Mouse (Mus musculus): ENCODE measurements around the gene Prrt3. TPM values are rescaled to one million over a fixed set of nuclear protein-coding genes. Genes with fewer than 3 reads are reported as not detected.
A peak's percentile ranks its signal among the peaks of the same experiment; 100 is the strongest.

Prrt3 gene
- polyA plus RNA-seq, 1 experiment from 2014 or later, result 3.5 TPM

DNA sequence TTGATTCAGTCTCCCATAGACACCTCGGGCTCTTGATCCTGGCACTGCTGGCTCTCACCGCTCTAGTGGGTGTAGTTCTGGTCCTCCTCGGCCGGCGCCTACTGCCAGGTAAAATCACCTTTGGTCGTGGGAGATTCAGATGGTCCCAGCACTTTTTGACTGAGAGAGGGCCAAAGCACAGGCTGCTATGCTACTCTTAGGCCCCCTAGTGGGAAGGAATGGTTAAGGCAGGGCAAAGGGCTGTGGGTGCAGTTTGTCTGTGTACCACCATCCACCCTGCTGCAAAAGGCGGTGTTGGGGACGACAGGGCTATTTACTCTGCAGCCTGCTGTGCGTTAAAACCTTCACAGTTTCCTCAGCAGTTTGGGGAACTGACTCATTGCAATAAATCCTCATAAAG lies 32.7 kb downstream of the Prrt3 start:
- Histone ChIP-seq H3K4me3 (peak overlapping the region; percentile 36), H3K27ac (no peak overlapping the region), H3K4me1 (peaks cover 14% of the 10 kb centered on the region), H3K27me3 (peaks cover 32% of the 10 kb centered on the region), H3K36me3 (no peaks in the 10 kb centered on the region), H3K9me3 (no peaks in the 10 kb centered on the region), H3K4me2 (replicated peaks) (peak overlapping the region; percentile 71), H3K9ac (peak overlapping the region; percentile 27; the same call in 1 of the 2 replicates)
- 6% methylated on average over 9 of the region's 9 CpGs for WGBS
- no peak for ATAC-seq (ENCODE audit: insufficient number of reproducible peaks, insufficient read depth, low FRiP score, low TSS enrichment)

DNA sequence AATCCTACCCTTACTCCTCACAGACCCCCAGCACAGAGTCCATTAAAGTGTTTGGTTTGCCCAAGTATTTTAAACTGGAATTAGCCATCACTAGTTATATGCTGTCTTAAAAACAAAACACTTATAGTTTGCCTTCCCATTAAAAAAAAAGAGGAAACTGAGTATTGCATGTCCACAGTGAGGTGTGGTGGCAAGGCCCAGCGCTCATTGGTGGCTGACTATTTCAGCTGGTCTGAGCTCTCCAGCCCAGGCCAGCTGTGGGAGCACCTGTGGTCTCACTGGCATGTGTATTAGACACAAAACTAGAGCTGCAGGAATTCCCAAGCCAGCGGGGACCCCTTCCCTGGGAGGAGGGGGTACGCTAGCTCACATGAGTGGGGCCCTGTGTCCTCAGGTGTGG lies 33.2 kb downstream of the Prrt3 start:
- no peaks in the 10 kb centered on the region for H3K9me3 ChIP-seq
- peaks cover 14% of the 10 kb centered on the region for H3K4me1 ChIP-seq
- H3K27ac ChIP-seq, result no peak overlapping the region
- WGBS, result 62% methylated on average over 3 of the region's 3 CpGs
- ATAC-seq (ENCODE audit: insufficient number of reproducible peaks, insufficient read depth, low FRiP score, low TSS enrichment), result no peak
- peaks cover 32% of the 10 kb centered on the region for H3K27me3 ChIP-seq
- no peaks in the 10 kb centered on the region for H3K36me3 ChIP-seq
- peak overlapping the region; percentile 4; the same call in 1 of the 2 replicates for H3K9ac ChIP-seq
- H3K4me2 ChIP-seq (replicated peaks), result 0 out of 2 replicates have a peak overlapping the region, but pooled peaks have one; percentile 71
- no peak overlapping the region for H3K4me3 ChIP-seq

DNA sequence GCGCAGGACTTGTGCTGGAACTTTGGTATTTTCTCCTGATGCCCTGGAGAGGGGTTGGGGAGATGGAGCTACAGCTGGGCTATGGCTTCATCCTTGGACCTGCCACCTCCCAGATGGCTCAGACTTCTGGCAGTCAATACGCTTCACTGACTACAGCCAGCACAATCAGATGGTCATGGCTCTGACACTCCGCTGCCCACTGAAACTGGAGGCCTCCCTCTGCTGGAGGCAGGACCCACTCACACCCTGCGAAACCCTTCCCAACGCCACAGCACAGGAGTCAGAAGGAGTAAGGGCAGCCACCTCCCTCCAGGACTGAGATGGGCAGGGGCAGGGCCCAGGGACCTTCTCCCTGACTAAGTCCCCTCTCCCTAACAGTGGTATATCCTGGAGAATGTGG lies 36.1 kb downstream of the Prrt3 start:
- no peak for ATAC-seq (ENCODE audit: insufficient number of reproducible peaks, insufficient read depth, low FRiP score, low TSS enrichment)
- Histone ChIP-seq H3K4me3 (no peak overlapping the region), H3K36me3 (no peaks in the 10 kb centered on the region), H3K27ac (no peak overlapping the region), H3K4me1 (peaks cover 10% of the 10 kb centered on the region), H3K4me2 (replicated peaks) (no peak overlapping the region), H3K27me3 (peaks cover 18% of the 10 kb centered on the region), H3K9me3 (no peaks in the 10 kb centered on the region), H3K9ac (no peak overlapping the region)
- 53% methylated on average over 5 of the region's 5 CpGs for WGBS

DNA sequence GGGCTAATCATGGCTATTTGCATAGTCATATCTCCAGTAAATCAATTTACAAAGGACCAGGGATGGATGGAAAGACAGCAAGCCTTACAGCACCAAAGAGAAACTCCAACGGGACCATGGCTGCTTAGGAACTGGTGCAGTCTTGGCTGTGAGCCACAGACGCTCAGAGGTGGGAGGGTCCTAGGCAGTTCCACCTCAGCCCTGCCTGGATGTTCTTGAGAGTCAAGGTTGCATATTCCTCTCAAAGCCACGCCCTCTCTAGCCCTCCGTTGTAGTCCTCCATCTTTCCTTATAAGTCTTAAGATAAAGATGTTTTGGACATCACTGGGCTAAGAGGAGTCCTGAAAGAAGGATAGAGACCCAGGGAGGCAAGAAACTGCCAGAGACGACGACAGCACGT lies 37.7 kb downstream of the Prrt3 start:
- H3K4me2 ChIP-seq (replicated peaks), result no peak overlapping the region
- H3K4me1 ChIP-seq, result peaks cover under 1% of the 10 kb centered on the region; the same call in 1 of the 2 replicates
- WGBS, result 67% methylated on average over 7 of the region's 7 CpGs
- no peaks in the 10 kb centered on the region for H3K36me3 ChIP-seq
- H3K9ac ChIP-seq, result no peak overlapping the region
- no peak for ATAC-seq (ENCODE audit: insufficient number of reproducible peaks, insufficient read depth, low FRiP score, low TSS enrichment)
- no peak overlapping the region for H3K4me3 ChIP-seq
- no peak overlapping the region for H3K27ac ChIP-seq
- peaks cover 3% of the 10 kb centered on the region; the same call in 1 of the 2 replicates for H3K27me3 ChIP-seq
- H3K9me3 ChIP-seq, result no peaks in the 10 kb centered on the region

DNA sequence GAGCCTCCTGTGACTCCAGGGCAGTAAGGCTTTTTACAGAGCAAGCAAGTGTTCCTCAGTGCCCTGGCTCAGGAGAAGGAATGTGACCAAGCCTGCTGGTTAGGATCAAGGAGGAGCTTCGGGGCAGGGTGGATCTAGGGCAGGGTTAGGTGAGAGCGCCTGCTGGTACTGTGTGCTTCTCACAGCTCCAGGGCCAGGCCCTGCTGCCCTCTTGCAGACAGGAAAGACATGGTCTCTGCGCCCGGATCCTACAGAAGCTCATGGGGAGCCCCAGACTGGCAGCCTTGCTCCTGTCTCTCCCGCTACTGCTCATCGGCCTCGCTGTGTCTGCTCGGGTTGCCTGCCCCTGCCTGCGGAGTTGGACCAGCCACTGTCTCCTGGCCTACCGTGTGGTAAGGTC lies 43.1 kb downstream of the Prrt3 start:
- no peak overlapping the region for H3K27ac ChIP-seq
- no peaks in the 10 kb centered on the region for H3K27me3 ChIP-seq
- ATAC-seq (ENCODE audit: insufficient number of reproducible peaks, insufficient read depth, low FRiP score, low TSS enrichment), result 0 out of 2 replicates have a peak, but pooled peaks have one; percentile 64
- no peaks in the 10 kb centered on the region for H3K9me3 ChIP-seq
- no peak overlapping the region for H3K4me2 ChIP-seq (replicated peaks)
- 65% methylated on average over 10 of the region's 10 CpGs for WGBS
- H3K4me1 ChIP-seq, result no peaks in the 10 kb centered on the region
- H3K36me3 ChIP-seq, result no peaks in the 10 kb centered on the region
- H3K4me3 ChIP-seq, result peak overlapping the region; percentile 6; the same call in 1 of the 2 replicates
- no peak overlapping the region for H3K9ac ChIP-seq

DNA sequence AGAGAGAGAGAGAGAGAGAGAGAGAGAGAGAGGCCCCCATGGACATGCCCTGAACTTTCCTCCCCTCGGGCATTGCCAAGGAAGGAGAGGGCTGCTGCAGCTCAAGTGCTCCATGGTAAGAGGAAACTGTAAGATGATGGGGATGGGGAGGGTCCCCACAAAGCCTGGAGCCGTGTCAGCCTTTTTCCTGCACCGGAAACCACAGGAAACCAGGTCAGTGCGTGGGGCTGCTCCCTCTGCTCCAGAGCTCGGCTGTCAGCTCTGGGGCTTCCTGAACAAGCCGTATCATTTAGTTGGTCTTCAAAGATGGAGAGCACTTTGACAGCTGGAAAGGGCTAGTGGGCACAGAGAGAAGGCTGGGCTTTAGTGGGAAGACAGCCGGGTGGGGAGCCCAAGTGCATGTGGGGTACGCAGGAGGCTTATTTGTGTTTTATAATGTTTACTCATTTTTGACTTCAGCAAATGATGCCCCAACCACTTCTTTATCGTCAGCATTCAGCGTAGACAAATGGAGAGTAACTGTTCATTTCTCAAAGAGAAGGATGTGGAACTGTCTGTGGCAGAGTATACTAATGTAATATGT lies 43.7 kb downstream of the Prrt3 start, which contains the start of gene Il17re:
Il17re (plus strand) TSS at position 533 of the 583 bp plus-strand sequence.
- 51% methylated on average over 10 of the region's 10 CpGs for WGBS
- H3K4me1 ChIP-seq, result no peaks in the 10 kb centered on the region
- no peaks in the 10 kb centered on the region for H3K9me3 ChIP-seq
- no peak within 1 kb of the TSS for H3K9ac ChIP-seq
- no peak for ATAC-seq (ENCODE audit: insufficient number of reproducible peaks, insufficient read depth, low FRiP score, low TSS enrichment)
- H3K4me2 ChIP-seq (replicated peaks), result no peak within 1 kb of the TSS
- H3K4me3 ChIP-seq, result peak within 1 kb of the TSS; percentile 6; the same call in 1 of the 2 replicates
- H3K36me3 ChIP-seq, result no peaks in the 10 kb centered on the region
- H3K27ac ChIP-seq, result no peak within 1 kb of the TSS
- no peaks in the 10 kb centered on the region for H3K27me3 ChIP-seq

DNA sequence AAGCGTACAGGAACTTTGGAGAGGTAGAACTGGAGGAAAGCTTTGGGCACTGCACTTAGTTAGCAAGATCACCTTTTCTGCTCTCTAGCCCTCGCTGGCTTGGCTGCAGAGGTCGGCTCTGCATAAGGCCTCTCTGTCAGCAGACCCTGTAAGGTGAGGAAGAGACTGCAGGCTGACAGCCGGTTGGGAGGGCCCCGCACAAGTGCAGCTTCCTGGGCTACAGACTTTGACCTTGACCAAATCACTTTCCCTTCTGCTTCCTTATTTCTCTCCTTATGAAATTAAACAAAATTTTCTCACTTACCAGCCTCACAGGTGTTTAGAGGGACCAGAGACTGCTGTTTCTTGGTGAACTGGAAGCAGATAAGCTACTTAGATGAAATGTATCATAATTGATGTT lies 46.7 kb downstream of the Prrt3 start:
- H3K4me2 ChIP-seq (replicated peaks), result no peak overlapping the region
- no peak overlapping the region for H3K27ac ChIP-seq
- 75% methylated on average over 5 of the region's 5 CpGs for WGBS
- H3K36me3 ChIP-seq, result no peaks in the 10 kb centered on the region
- ATAC-seq (ENCODE audit: insufficient number of reproducible peaks, insufficient read depth, low FRiP score, low TSS enrichment), result no peak
- H3K27me3 ChIP-seq, result no peaks in the 10 kb centered on the region
- H3K4me3 ChIP-seq, result no peak overlapping the region
- H3K9me3 ChIP-seq, result no peaks in the 10 kb centered on the region
- no peaks in the 10 kb centered on the region for H3K4me1 ChIP-seq
- H3K9ac ChIP-seq, result no peak overlapping the region

DNA sequence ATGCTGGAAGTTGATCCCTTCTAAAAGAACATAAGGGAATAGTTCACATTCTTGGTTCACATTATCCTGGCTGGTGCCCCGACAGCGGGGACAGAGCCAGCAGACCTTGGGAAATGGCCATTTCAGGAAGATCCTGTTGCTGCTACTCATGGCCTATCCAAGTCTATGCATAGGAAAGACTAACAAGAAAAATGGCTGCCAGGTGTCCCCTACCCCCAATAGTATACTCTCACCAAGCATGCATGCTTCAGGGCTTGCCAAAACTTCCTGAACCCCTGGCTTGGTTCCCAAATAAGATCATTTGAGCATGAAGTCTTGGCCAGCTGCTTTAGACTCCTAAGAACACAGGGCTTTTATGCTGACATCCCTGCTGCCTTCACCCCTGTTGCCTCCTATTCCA lies 49.9 kb downstream of the Prrt3 start:
- Histone ChIP-seq H3K4me3 (no peak overlapping the region), H3K9ac (no peak overlapping the region), H3K4me1 (no peaks in the 10 kb centered on the region), H3K27me3 (no peaks in the 10 kb centered on the region), H3K9me3 (no peaks in the 10 kb centered on the region), H3K36me3 (peaks cover 24% of the 10 kb centered on the region), H3K27ac (no peak overlapping the region), H3K4me2 (replicated peaks) (no peak overlapping the region)
- 76% methylated on average over 2 of the region's 2 CpGs for WGBS
- ATAC-seq (ENCODE audit: insufficient number of reproducible peaks, insufficient read depth, low FRiP score, low TSS enrichment), result no peak

DNA sequence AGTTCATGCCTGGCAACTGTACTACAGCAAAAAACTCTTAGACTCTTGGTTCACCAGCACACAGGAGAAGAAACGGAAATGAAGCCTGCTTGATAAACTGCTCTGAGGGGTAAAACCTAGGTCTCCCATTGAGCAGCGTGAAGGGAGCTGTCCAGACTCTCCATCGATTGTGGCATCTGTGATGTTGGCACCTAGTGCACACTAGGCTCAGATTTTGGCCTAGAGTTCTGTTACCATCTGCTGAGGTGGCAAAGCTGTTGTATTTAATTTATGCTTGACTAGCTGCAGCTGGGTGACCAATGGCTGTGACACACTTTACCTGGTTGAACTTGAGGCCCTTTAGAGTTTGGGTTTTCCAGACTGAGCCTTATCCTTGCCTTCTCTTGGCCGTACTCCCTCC lies 54.1 kb downstream of the Prrt3 start:
- H3K27ac ChIP-seq, result no peak overlapping the region
- no peak overlapping the region for H3K4me2 ChIP-seq (replicated peaks)
- peaks cover 6% of the 10 kb centered on the region; the same call in 1 of the 2 replicates for H3K4me1 ChIP-seq
- no peaks in the 10 kb centered on the region for H3K9me3 ChIP-seq
- no peaks in the 10 kb centered on the region for H3K27me3 ChIP-seq
- no peak overlapping the region for H3K9ac ChIP-seq
- peaks cover 31% of the 10 kb centered on the region for H3K36me3 ChIP-seq
- ATAC-seq (ENCODE audit: insufficient number of reproducible peaks, insufficient read depth, low FRiP score, low TSS enrichment), result no peak
- no peak overlapping the region for H3K4me3 ChIP-seq
- WGBS, result 92% methylated on average over 4 of the region's 4 CpGs

DNA sequence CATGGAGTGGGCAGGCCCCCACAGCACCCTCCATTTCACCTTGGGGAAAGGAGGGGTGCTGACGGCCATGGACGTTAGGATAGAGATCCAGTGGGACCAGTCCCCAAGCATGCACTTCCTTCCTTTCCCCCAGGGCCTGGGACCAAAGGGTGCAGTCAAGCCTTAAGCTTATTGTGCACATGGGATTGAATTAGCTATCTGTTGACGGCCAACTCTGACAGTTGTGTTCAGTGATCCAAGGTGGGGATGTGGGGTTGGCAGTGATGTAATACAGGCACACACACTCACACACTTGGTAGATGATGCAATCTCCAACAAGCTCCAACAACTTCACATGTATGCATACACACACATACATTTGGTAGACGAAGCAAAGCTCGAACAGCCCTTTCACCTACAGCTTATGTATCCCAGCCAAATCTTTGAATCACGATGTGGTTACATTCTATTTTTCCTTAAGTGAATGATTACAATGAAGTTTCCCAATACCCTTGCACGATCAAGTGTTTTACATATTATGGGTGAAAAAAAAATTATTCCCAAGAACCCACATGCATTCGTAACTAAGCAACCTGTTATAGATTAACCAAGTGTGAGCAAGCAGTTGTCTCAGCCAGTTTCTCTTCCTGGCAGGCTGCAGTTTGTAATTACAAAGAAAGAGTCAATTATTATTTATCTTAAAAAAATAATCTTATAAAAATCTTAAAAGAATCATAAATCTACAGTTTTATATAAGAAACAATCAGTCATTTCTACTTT lies 57.3 kb downstream of the Prrt3 start:
- Histone ChIP-seq H3K9me3 (no peaks in the 10 kb centered on the region), H3K9ac (no peak overlapping the region), H3K4me2 (replicated peaks) (no peak overlapping the region), H3K4me3 (no peak overlapping the region), H3K27me3 (no peaks in the 10 kb centered on the region), H3K36me3 (peaks cover 31% of the 10 kb centered on the region), H3K4me1 (peaks cover 6% of the 10 kb centered on the region; the same call in 1 of the 2 replicates), H3K27ac (no peak overlapping the region)
- WGBS, result 87% methylated on average over 8 of the region's 8 CpGs
- no peak for ATAC-seq (ENCODE audit: insufficient number of reproducible peaks, insufficient read depth, low FRiP score, low TSS enrichment)
